Mouse (Mus musculus) spleen, postnatal 0 days (tissue): ENCODE results near the gene Hmg20a. TPM values are rescaled to one million over a fixed set of nuclear protein-coding genes. Genes with fewer than 3 reads are reported as not detected.

ENCODE experiments used
- polyA plus RNA-seq: library from polyadenylated mRNA; unstranded; fragments of >200 nt; fragmentation: Nextera tagmentation; extraction: Ambion mirVana; gene quantifications from 2 replicates; pipeline ENCODE4 v1.2.1, GENCODE M21; 2015

Hmg20a gene
- 17.3 and 21.0 TPM in 2 replicates for polyA plus RNA-seq

DNA sequence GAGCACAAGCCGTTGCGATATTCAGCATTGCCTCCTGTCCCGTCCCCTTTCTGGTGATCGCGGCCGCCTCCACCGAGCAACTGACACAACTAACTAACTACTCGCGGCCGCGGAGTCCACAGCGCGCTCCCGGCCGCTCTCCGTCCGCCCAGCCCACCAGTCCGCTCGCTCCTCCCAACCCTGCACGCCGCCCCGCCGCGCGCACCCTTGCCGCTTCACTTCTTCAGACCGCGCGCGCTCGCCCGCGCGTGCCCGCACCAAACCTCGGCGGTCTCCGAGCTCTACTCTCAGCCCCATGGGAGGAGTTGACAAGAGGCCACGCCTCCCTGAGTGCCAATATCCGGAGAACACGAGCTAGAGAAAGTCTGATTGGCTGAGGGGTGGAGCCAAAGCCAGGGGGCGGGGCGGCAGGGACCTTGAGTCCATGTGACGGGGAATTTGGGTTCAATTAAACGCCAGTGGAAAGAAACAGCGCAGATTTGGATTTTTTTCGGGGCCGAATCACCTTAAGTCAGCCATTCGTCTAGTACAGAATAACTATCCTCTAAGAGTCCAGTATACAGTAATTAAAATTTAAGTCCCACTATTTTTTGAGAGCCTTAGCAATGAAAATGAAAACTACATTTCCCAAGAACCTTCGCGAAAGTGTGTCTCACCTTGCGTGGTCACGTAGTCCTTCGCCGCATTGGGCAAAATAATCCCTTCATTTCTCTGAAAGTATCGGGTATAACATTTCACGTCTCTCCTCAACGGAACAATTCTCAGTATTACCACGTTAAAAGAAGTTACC is at the start of gene Hmg20a, which contains the start of gene Peak1:
Hmg20a (plus strand) TSS at position 662 of the 790 bp plus-strand sequence.
Peak1 (minus strand) TSS at position 120 of the 790 bp plus-strand sequence.

Other genes starting within 250 kb of the Hmg20a start
- gene Peak1, start 542 bp upstream of the Hmg20a start, polyA plus RNA-seq = 10.0 and 10.8 TPM in 2 replicates